Comparison of ENCODE assay signal across 25 mouse cellular contexts in genomic region chr4:46347580-46348515, GRCm38 (mm10). TPM values are rescaled to one million over a fixed set of nuclear protein-coding genes. Genes with fewer than 3 reads are reported as not detected.
A peak's percentile ranks its signal among the peaks of the same experiment; 100 is the strongest.
DNase-seq lines count a peak whose midpoint lies in the region; ATAC-seq and TF ChIP-seq lines count a peak whose summit lies in the region.
"Had no signal": no experiment of that assay in that cellular context is flagged by ENCODE, and none has a peak within 500 bp of the region (broad histone marks: within the 10 kb centered on the region; RNA-seq: fewer than 3 reads in every experiment).

No protein-coding gene starts in this region.

- peak; percentile 41 for DNase-seq in hindbrain, embryonic 10.5 days (ENCODE audit: low spot score)
- no peak for DNase-seq in ES-E14 (ENCODE audit: low read depth, low spot score)
- DNase-seq in embryo, embryonic 10 days (ENCODE audit: low spot score), result peak; percentile 37
- DNase-seq in limb, embryonic 10.5 days (ENCODE audit: low spot score), result peak; percentile 55
- DNase-seq in ovary, adult 18-20 months (ENCODE audit: low spot score), result no peak
- DNase-seq in layer of hippocampus, postnatal 25 days (ENCODE audit: extremely low spot score in 1 of 2, low spot score in 1 of 2), result no peak
- DNase-seq: adrenal gland, postnatal 36 days; cerebellum, adult 9-11 months; heart, postnatal 36 days; layer of hippocampus, postnatal 36 days; lung, adult 18-20 months; lung, postnatal 36 days; thymus, postnatal 36 days had no signal

- H3K36me3 ChIP-seq in hindbrain, embryonic 10.5 days, result no peaks in the 10 kb centered on the region
- H3K36me3 ChIP-seq in hindbrain, embryonic 12.5 days, result no peaks in the 10 kb centered on the region
- H3K36me3 ChIP-seq in ES-E14 (ENCODE audit: control insufficient read depth, insufficient read depth, low read length, poor library complexity, severe bottlenecking), result no peaks in the 10 kb centered on the region
- no peaks in the 10 kb centered on the region for H3K36me3 ChIP-seq in limb, embryonic 10.5 days
- H3K36me3 ChIP-seq: embryonic facial prominence, embryonic 12.5 days; heart, embryonic 13.5 days; neural tube, embryonic 13.5 days had no signal

- H3K27ac ChIP-seq in hindbrain, embryonic 10.5 days, result no peak overlapping the region
- no peak overlapping the region for H3K27ac ChIP-seq in hindbrain, embryonic 12.5 days
- H3K27ac ChIP-seq in ES-E14 (ENCODE audit: insufficient read depth, low read depth, low read length, poor library complexity, severe bottlenecking), result no peak overlapping the region
- H3K27ac ChIP-seq in limb, embryonic 10.5 days, result no peak overlapping the region
- H3K27ac ChIP-seq: embryonic facial prominence, embryonic 12.5 days; heart, embryonic 13.5 days; neural tube, embryonic 13.5 days had no signal

- H3K27me3 ChIP-seq in hindbrain, embryonic 10.5 days (ENCODE audit: insufficient read depth, poor library complexity, severe bottlenecking), result peaks cover 99% of the 10 kb centered on the region
- peaks cover 96% of the 10 kb centered on the region for H3K27me3 ChIP-seq in hindbrain, embryonic 12.5 days
- peaks cover 100% of the 10 kb centered on the region for H3K27me3 ChIP-seq in limb, embryonic 10.5 days (ENCODE audit: low read depth, poor library complexity, severe bottlenecking)

- no peak overlapping the region for H3K4me2 ChIP-seq in hindbrain, embryonic 12.5 days (replicated peaks)
- H3K4me2 ChIP-seq: embryonic facial prominence, embryonic 12.5 days; heart, embryonic 13.5 days; neural tube, embryonic 13.5 days had no signal

- in situ Hi-C loops in ES-E14 (cut with MboI; ENCODE audit: low sequenced_read_pairs in 2 of 2, unreplicated experiment in 2 of 2), result loop anchor here in 1 of 2 experiments (25.0 kb wide), 1 partner anchor 1689 kb away; the partner anchor contains the start of gene Nr4a3

- WGBS in hindbrain, embryonic 10.5 days, result 2% methylated on average over 41 of the region's 41 CpGs
- WGBS in hindbrain, embryonic 12.5 days, result 3% methylated on average over 41 of the region's 41 CpGs
- WGBS in limb, embryonic 10.5 days, result 2% methylated on average over 41 of the region's 41 CpGs

- H3K9me3 ChIP-seq in hindbrain, embryonic 10.5 days, result no peaks in the 10 kb centered on the region
- no peaks in the 10 kb centered on the region for H3K9me3 ChIP-seq in hindbrain, embryonic 12.5 days (replicated peaks)
- H3K9me3 ChIP-seq in ES-E14 (ENCODE audit: control insufficient read depth, insufficient read depth, low read depth, low read length), result no peaks in the 10 kb centered on the region
- H3K9me3 ChIP-seq in limb, embryonic 10.5 days (replicated peaks), result no peaks in the 10 kb centered on the region
- H3K9me3 ChIP-seq: embryonic facial prominence, embryonic 12.5 days; heart, embryonic 13.5 days; neural tube, embryonic 13.5 days had no signal

- no peak for ATAC-seq in hindbrain, embryonic 12.5 days (ENCODE audit: low FRiP score)

- no peak overlapping the region for H3K9ac ChIP-seq in hindbrain, embryonic 12.5 days
- 0 out of 2 replicates have a peak overlapping the region, but pooled peaks have one; percentile 14 for H3K9ac ChIP-seq in ES-E14 (ENCODE audit: insufficient read depth, low read depth, low read length, poor library complexity, severe bottlenecking)
- H3K9ac ChIP-seq: embryonic facial prominence, embryonic 12.5 days; heart, embryonic 13.5 days; neural tube, embryonic 13.5 days had no signal

- peaks cover 27% of the 10 kb centered on the region for H3K4me1 ChIP-seq in hindbrain, embryonic 10.5 days (replicated peaks)
- peaks cover 17% of the 10 kb centered on the region for H3K4me1 ChIP-seq in hindbrain, embryonic 12.5 days
- H3K4me1 ChIP-seq in ES-E14 (ENCODE audit: control insufficient read depth in 2 of 2, insufficient read depth in 2 of 2, low read length in 2 of 2, poor library complexity in 1 of 2), result peaks cover 2 to 9% of the 10 kb centered on the region in 2 experiments; a peak in 1 of 4 replicates
- H3K4me1 ChIP-seq in limb, embryonic 10.5 days, result peaks cover 33% of the 10 kb centered on the region

- H3K4me3 ChIP-seq in hindbrain, embryonic 10.5 days, result no peak overlapping the region
- H3K4me3 ChIP-seq in hindbrain, embryonic 12.5 days, result no peak overlapping the region
- H3K4me3 ChIP-seq in ES-E14 (ENCODE audit: insufficient read depth in 1 of 2, low read depth in 1 of 2, low read length in 2 of 2, poor library complexity in 1 of 2, severe bottlenecking in 1 of 2), result no peak overlapping the region
- no peak overlapping the region for H3K4me3 ChIP-seq in limb, embryonic 10.5 days
- H3K4me3 ChIP-seq: embryonic facial prominence, embryonic 12.5 days; heart, embryonic 13.5 days; neural tube, embryonic 13.5 days had no signal

TF ChIP-seq in ES-E14, 5 proteins besides CTCF, POLR2A, EP300 and RAD21:
- TF ChIP-seq ZC3H11A (IDR thresholded peaks at IDR 0.05; ENCODE audit: borderline replicate concordance, low read depth, low read length), result no peak

RNA-seq across cellular contexts. Expression of gene Foxe1, which starts 4.4 kb away (rescaled TPM):
- polyA plus RNA-seq in hindbrain, embryonic 10.5 days (2016; fragmentation: Nextera tagmentation; extraction: Ambion mirVana), result 0.27 and 0.60 TPM in 2 replicates
- polyA plus RNA-seq in hindbrain, embryonic 12.5 days (2016; fragmentation: Nextera tagmentation; extraction: Ambion mirVana), result 0.09 TPM in 1 of 2 replicates, not detected in the other
- 0.21 and 0.22 TPM in 2 replicates for total RNA-seq in ES-E14 (2012; rRNA removed)
- 0.35 TPM in 1 of 2 replicates, not detected in the other for polyA plus RNA-seq in limb, embryonic 10.5 days (2016; fragmentation: Nextera tagmentation; extraction: Ambion mirVana)
- total RNA-seq in layer of hippocampus, postnatal 25 days (2021), result not detected
- total RNA-seq: adrenal gland, postnatal 36 days; gastrocnemius, adult 18-20 months; granulocyte monocyte progenitor cell, adult 5-6 weeks; heart, postnatal 36 days; layer of hippocampus, postnatal 36 days; left cerebral cortex, postnatal 25 days; liver, adult 2 months; midbrain, postnatal 0 days had no signal
- polyA plus RNA-seq: C2C12; heart, embryonic 13.5 days; kidney, embryonic 14.5 days; large intestine, adult 2 months; midbrain, postnatal 0 days; neural tube, embryonic 13.5 days had no signal

RNA-seq across cellular contexts. Expression of gene Trmo, which starts 41.4 kb away (rescaled TPM):
- polyA plus RNA-seq in hindbrain, embryonic 10.5 days (2016; fragmentation: Nextera tagmentation; extraction: Ambion mirVana), result 10.4 and 11.9 TPM in 2 replicates
- polyA plus RNA-seq in hindbrain, embryonic 12.5 days (2016; fragmentation: Nextera tagmentation; extraction: Ambion mirVana), result 8.1 and 9.0 TPM in 2 replicates
- 18.8 and 21.0 TPM in 2 replicates for total RNA-seq in ES-E14 (2012; rRNA removed)
- 11.5 and 11.9 TPM in 2 replicates for polyA plus RNA-seq in limb, embryonic 10.5 days (2016; fragmentation: Nextera tagmentation; extraction: Ambion mirVana)
- total RNA-seq in layer of hippocampus, postnatal 25 days (2021), result 1 to 10 TPM; 3.9 to 5.5 TPM

Comparison
In these comparisons a context has a peak if more than half of its experiments do, and no peak if none do; other contexts are left out.
1. DNase-seq: peak in hindbrain, embryonic 10.5 days (single experiment), embryo, embryonic 10 days (single experiment) and limb, embryonic 10.5 days (single experiment); none in ES-E14 (single experiment), ovary, adult 18-20 months (single experiment) and layer of hippocampus, postnatal 25 days (0 of 2).